Mouse (Mus musculus) kidney, adult 11 months (tissue): ENCODE results near the gene Riox2.
"Not testable (repeated sequence)": the region's sequence is repeated elsewhere in the genome, so short reads cannot be mapped to it uniquely, and the experiment has no call there.

Experiments
- DNase-seq: peaks from one replicate; pipeline ENCODE4 v3.0.0; 2022

Gene Riox2

GRCm38 (mm10) chr16:59471637-59472278 lies at the start of gene Riox2:
Riox2 (plus strand) TSS chr16:59471775.
- peak; percentile 80 for DNase-seq

DNA sequence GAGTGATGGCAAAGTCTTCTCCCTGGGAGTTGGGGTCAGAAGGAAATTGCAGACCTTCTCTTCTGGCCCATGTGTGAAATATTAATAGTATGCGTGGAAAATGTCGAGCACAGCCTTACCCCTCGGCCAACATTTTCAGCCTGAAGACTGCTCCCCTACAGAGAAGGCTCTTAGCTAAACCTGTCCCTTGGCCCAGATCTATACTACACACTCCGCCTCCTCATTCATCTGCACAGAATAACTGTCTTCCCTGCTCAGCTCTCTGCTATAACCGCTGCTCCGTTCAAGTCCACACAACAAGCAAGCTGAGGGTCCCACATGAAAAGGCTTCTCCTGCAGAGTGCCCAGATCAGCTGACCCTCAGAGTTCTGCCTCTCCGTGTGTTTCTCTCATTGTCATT lies 43.6 kb upstream of the Riox2 start:
- DNase-seq = no peak

- DNase-seq = no peak
These were observed 38.4 kb upstream of the Riox2 start for GRCm38 (mm10) chr16:59433181-59433580.

- peak; percentile 41 for DNase-seq
These were observed 26.6 kb upstream of the Riox2 start for GRCm38 (mm10) chr16:59444880-59445559.

GRCm38 (mm10) chr16:59448181-59448580 lies 23.4 kb upstream of the Riox2 start:
- no peak for DNase-seq

- DNase-seq = no peak
These were observed 22.5 kb upstream of the Riox2 start for GRCm38 (mm10) chr16:59449092-59449491.

DNA sequence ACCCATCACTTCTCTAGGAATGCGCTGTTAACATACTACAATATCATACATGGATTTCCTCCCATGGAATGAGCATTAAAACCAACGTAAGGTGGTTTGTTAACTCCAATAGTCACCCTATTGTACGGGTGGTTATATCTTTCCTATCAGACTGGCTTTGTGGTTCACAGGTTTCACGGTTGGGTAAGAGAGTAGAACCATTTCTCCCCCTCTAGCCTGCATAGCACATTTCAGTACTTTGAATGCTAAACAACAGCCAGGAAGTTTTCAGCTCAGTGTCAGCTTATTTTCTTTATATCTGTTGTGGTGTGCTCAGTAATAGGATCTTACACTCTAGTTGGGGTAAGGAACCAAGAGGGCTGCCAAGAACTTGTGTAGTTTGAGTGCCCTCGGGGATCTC lies 19.8 kb upstream of the Riox2 start:
- DNase-seq = no peak

DNA sequence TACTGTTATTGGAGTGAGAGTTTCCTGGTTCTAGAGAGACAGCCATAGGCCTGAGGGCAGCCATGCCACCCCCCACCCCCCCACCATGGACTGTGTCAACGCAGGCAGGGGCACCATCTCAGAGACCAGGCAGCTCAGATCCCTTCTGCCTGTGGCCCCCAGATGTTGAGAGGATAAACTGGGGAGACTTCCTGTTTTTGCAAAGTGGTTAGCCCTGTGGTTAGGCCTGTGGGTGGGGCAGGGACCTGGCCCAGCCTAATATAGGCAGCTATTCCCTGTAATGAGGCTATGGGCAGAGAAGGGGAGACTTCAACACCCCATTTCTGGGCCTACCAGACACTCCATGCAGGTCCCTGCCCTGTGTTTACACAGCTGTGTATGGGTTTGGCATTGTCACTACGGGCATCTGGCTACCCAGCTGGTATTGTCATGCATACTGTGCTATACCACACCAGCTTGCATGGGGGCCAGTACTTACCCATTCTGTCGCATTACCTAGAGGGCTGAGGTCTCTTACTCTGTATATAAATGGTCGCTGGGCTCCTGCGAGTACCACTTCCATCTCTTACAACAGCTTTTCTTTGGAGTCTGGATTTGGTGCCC lies 12.2 kb upstream of the Riox2 start:
- not testable (repeated sequence) for DNase-seq

- DNase-seq = no peak
These were observed 8.0 kb upstream of the Riox2 start for GRCm38 (mm10) chr16:59463567-59463966.

GRCm38 (mm10) chr16:59463973-59464372 lies 7.6 kb upstream of the Riox2 start:
- DNase-seq = no peak

DNA sequence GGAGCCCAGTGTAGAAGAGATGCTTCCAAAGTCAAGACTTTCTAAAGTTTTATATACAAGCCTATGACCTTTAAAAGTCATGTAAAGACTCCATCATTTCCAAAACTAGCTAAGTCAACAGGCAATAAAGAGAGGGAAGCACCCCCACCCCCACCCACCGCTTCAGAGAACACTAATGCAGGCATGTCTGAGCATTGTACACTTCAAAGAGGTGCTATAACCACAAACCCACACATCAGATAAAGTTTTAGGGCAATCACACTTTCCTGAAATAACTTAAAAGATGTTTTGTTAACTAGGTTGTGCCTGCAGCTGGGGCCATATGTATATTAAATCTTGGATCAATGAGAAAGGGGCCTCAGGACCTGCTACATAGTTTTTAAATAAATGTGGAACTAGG lies 1.7 kb upstream of the Riox2 start:
- DNase-seq = no peak

DNA sequence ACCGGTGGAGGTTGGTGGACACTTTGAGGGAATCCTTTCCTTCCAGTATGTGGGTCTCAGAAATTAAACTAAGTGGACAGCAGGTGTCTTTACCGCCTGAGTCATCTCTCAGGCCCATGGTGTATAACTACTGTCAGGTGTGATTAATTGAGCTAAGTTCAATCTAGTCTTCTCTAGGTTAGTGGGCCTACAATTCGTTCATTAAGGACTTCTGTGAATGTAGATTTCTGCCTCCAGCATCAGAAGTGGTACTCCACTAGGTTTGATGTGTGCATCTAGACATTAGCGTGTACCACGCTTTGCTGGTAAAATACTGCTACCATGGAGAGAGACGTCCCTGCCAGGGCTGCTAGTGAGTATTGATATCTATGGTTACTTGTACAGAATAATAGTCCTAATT lies 971 bp downstream of the Riox2 start:
- no peak for DNase-seq

DNA sequence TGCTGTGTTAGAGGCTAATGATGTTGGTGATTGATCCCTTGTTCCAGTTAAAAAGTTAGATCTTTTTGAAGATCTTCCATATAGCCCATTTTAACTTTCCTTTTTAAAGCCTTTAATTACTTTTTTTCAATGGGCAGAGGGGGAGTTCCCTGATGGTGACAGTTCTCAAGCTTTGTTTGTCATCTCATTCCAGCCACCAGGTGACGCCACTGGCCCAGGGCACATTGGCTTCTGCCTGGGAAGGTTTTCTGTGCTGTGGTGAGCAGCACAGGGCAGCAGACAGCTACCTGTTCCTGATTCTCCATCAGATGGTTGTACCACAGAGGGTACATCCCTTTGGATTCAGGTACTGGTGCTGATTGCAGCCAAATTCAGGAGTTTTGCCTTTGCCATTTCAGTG lies 3.2 kb downstream of the Riox2 start:
- peak; percentile 47 for DNase-seq

- no peak for DNase-seq
These were observed 6.4 kb downstream of the Riox2 start for GRCm38 (mm10) chr16:59477955-59478354.

- DNase-seq = peak; percentile 48
These were observed 15.7 kb downstream of the Riox2 start for GRCm38 (mm10) chr16:59487239-59487638.

- DNase-seq = no peak
These were observed 16.5 kb downstream of the Riox2 start for GRCm38 (mm10) chr16:59487975-59488548.

GRCm38 (mm10) chr16:59493199-59493598 lies 21.6 kb downstream of the Riox2 start:
- DNase-seq = peak; percentile 70

- peak; percentile 63 for DNase-seq
These were observed 26.4 kb downstream of the Riox2 start for GRCm38 (mm10) chr16:59497947-59498346.

DNA sequence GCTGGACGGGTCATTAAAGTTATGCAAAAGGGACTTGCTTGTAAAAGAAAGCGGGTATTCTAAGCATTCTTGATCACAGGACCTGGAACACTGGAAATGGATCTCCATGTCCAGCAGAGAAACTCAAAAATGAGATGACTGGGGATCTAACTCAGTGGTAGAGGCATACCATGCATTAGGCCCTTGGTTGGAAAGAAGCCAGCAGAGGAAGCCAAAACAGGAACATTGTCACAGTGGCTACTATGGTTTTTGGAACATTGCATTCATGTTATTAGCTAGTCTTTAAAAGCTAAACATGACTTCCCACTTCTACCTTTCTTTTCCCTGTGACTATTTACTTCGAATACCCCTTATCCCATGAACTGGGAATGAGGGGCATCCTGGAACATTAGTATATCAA lies 27.6 kb downstream of the Riox2 start:
- DNase-seq = no peak

DNA sequence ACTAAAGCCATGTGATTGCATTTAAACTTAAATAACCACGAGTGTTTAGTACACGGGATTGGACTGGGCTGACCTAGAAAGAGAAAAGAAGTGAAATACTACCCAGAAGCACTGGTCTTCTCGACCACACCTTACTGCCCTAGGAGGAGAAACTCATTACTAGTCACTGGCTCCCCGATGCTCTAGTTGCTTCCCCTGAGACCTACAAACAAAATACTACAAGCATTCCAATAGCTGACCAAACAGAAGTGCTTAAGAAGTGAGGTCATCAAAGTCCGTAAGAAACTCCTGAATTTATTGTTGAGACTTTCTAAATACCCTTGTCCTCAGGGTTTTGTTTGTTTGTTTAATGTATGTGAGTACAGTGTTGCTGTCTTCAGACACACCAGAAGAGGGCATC lies 38.3 kb downstream of the Riox2 start:
- DNase-seq = no peak

DNA sequence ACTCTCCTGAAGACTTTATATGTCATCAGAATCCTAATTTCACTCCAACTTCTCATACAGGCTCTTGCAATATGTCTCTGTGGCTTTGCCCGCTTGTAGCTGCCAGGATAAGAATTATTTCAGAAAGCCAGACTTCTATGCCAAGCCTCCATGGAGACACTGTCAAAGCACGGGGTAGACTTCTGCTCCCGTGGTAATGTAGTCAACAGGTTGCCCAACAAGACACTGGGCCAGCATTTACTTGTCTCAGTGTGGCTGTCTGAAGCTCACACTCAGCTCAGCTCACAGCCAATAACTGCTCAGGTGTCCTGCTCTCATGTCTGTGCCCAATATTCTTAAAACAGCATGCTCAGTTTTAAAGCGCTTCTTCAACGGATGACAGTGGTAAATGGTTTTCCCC lies 43.6 kb downstream of the Riox2 start:
- no peak for DNase-seq

GRCm38 (mm10) chr16:59516965-59517364 lies 45.4 kb downstream of the Riox2 start:
- DNase-seq = no peak

DNA sequence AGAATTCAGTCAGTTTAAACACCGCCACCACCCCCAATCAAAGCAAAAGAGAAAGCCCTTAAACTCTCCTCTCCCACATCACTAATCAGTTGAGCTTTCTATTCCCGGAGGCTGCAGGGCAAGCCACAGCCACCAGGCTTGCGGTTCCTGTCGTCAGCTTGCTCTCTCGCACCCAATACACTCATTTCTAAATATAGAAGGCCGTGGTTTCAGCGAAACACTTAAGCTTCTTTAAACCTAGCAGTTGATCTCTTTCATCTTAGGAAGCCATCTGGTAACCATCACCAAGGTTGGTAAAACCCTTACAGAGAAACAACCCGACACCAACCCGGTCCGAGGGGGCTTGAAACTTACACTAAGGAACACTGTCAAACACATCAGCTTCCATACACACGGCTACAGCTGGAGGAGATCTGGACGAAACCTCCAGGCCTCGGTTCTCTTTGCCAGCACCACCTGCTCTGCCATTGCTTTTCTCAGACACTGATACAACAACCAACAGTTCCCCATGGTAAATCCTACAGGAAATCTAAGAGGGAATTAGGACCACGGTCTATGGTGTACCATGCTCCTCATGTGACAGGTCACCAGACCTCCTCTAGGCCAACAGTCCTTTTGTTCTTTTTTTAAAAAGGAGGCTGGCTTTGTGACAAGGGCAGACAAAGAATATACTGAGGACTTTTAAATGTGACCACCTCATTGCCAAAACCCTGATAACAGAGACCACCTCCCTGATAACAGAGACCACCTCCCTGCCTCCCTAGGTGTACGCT lies 46.1 kb downstream of the Riox2 start:
- no peak for DNase-seq
